Mouse (Mus musculus) thymus, adult 2 months (tissue): ENCODE measurements around the gene Meis1. TPM values are rescaled to one million over a fixed set of nuclear protein-coding genes. Genes with fewer than 3 reads are reported as not detected.

Source experiments
- DNase-seq: peaks from one replicate; pipeline ENCODE4 v3.0.0; 2021
- H3K27ac ChIP-seq: fragments of 200-500 bp; 2 replicates; pipeline ENCODE4 v1.5.1; 2012; ENCODE audit warnings: low read length, control low read depth; ENCODE audit not compliant: control insufficient read depth, insufficient read depth
- H3K27me3 ChIP-seq: fragments of 200-500 bp; 2 replicates; pipeline ENCODE4 v1.6.1; 2012; ENCODE audit warnings: mild to moderate bottlenecking, low read length, moderate library complexity, mixed read lengths; ENCODE audit not compliant: control insufficient read depth, insufficient read depth
- H3K36me3 ChIP-seq: fragments of 200-500 bp; 2 replicates; pipeline ENCODE4 v1.6.1; 2012; ENCODE audit warnings: mild to moderate bottlenecking, low read length, moderate library complexity; ENCODE audit not compliant: control insufficient read depth, insufficient read depth
- H3K4me1 ChIP-seq: fragments of 200-500 bp; replicated peaks from 2 replicates; pipeline ENCODE4 v1.6.1; 2012; ENCODE audit warnings: low read length; ENCODE audit not compliant: control insufficient read depth, insufficient read depth
- H3K4me3 ChIP-seq: fragments of 200-500 bp; 2 replicates; pipeline ENCODE4 v1.5.1; 2012; ENCODE audit warnings: mild to moderate bottlenecking, low read length, control low read depth, moderate library complexity; ENCODE audit not compliant: control insufficient read depth, insufficient read depth
- CTCF ChIP-seq: fragments of 200-500 bp; IDR thresholded peaks from 2 replicates; pipeline ENCODE4 v1.5.1; 2012; ENCODE audit warnings: mild to moderate bottlenecking, control low read depth, low read length, moderate library complexity, borderline replicate concordance; ENCODE audit not compliant: control insufficient read depth, poor library complexity, insufficient read depth; ENCODE audit errors: extremely low read depth
- POLR2A ChIP-seq: fragments of 200-500 bp; IDR thresholded peaks from 2 replicates; pipeline ENCODE4 v1.6.1; 2012; ENCODE audit warnings: mild to moderate bottlenecking, low read length, control low read depth, moderate library complexity; ENCODE audit not compliant: control insufficient read depth, poor library complexity, insufficient read depth; ENCODE audit errors: extremely low read depth
- WGBS: fragments of 180-500 bp; shearing (Covaris S2); methylation state at CpG from one replicate; pipeline ENCODE4 v1.1.7; 2018; 5-methylcytosine and 5-hydroxymethylcytosine counted together
- polyA plus RNA-seq: library from polyadenylated mRNA; depleted of rRNA; stranded (reverse); fragments of >200 nt; gene quantifications from 2 replicates; pipeline ENCODE4 v1.2.3, GENCODE M21; 2012

The Meis1 gene
- polyA plus RNA-seq, 1 experiment = 6.6 TPM

DNA sequence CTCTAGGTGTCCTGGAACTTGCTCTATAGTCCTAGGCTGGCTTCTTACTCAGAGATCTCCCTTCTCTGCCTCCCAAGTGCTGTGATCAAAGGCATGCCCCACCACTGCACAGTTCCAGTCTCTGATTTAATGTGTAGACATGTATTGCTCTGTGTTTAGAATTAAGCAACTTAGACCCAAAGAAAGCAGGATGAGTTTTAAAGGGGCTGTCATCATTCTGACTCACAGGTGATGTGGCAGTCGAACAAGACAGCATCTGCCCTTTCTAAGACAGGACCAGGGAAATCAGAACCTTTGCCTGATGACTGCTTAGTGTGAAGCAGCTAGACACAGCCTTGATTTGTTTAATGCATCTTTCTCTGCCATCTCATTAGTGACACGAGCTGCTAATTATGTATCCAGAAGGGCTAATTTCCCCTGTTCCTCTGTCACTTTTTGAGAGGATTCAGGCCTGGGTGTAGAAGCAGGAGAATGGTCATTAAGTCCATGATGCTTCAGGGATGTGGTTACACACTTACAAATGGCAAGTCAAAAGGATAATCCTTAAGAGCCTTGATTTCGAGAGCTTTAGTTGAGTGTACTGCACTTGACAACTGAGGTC, 99.5 kb downstream of the Meis1 start:
- H3K27ac ChIP-seq = no peak overlapping the region
- no peaks in the 10 kb centered on the region for H3K4me1 ChIP-seq
- no peak for DNase-seq
- H3K27me3 ChIP-seq = no peaks in the 10 kb centered on the region
- 88% methylated on average over 3 of the region's 3 CpGs for WGBS
- no peak overlapping the region for H3K4me3 ChIP-seq
- TF ChIP-seq CTCF = no peak
- no peak for TF ChIP-seq POLR2A
- no peaks in the 10 kb centered on the region for H3K36me3 ChIP-seq

GRCm38 (mm10) chr11:18917887-18918286, 100.9 kb downstream of the Meis1 start:
- no peaks in the 10 kb centered on the region for H3K4me1 ChIP-seq
- DNase-seq = no peak
- WGBS = 93% methylated on average over 5 of the region's 5 CpGs

GRCm38 (mm10) chr11:18913251-18913650, 105.5 kb downstream of the Meis1 start:
- no peaks in the 10 kb centered on the region for H3K4me1 ChIP-seq
- no peak overlapping the region for H3K27ac ChIP-seq
- H3K36me3 ChIP-seq = no peaks in the 10 kb centered on the region
- WGBS = 94% methylated on average over 1 of the region's 1 CpGs
- no peaks in the 10 kb centered on the region for H3K27me3 ChIP-seq
- H3K4me3 ChIP-seq = no peak overlapping the region
- DNase-seq = no peak
- TF ChIP-seq CTCF (no peak), POLR2A (no peak)

More at GRCm38 (mm10) chr11:18917887-18918286, 100.9 kb downstream of the Meis1 start:
- H3K27ac ChIP-seq = no peak overlapping the region
- TF ChIP-seq CTCF = no peak
- no peak for TF ChIP-seq POLR2A
- no peak overlapping the region for H3K4me3 ChIP-seq
- no peaks in the 10 kb centered on the region for H3K27me3 ChIP-seq
- H3K36me3 ChIP-seq = no peaks in the 10 kb centered on the region

GRCm38 (mm10) chr11:18912311-18913019, 106.3 kb downstream of the Meis1 start:
- DNase-seq = no peak
- Histone ChIP-seq H3K4me1 (no peaks in the 10 kb centered on the region), H3K27ac (no peak overlapping the region), H3K27me3 (no peaks in the 10 kb centered on the region), H3K4me3 (no peak overlapping the region), H3K36me3 (no peaks in the 10 kb centered on the region)
- WGBS = 95% methylated on average over 6 of the region's 6 CpGs
- TF ChIP-seq POLR2A (no peak), CTCF (no peak)

- H3K4me3 ChIP-seq = no peak overlapping the region
- H3K4me1 ChIP-seq = no peaks in the 10 kb centered on the region
- WGBS = 16% methylated on average over 3 of the region's 3 CpGs
- H3K27me3 ChIP-seq = no peaks in the 10 kb centered on the region
- TF ChIP-seq POLR2A (no peak), CTCF (no peak)
- no peak for DNase-seq
- no peak overlapping the region for H3K27ac ChIP-seq
- H3K36me3 ChIP-seq = no peaks in the 10 kb centered on the region
These were observed 111.9 kb downstream of the Meis1 start for GRCm38 (mm10) chr11:18906866-18907265.

GRCm38 (mm10) chr11:18905431-18905830, 113.4 kb downstream of the Meis1 start:
- Histone ChIP-seq H3K36me3 (no peaks in the 10 kb centered on the region), H3K27me3 (no peaks in the 10 kb centered on the region), H3K4me1 (no peaks in the 10 kb centered on the region), H3K4me3 (no peak overlapping the region), H3K27ac (no peak overlapping the region)
- WGBS = 92% methylated on average over 1 of the region's 1 CpGs
- DNase-seq = no peak
- TF ChIP-seq CTCF (no peak), POLR2A (no peak)

DNA sequence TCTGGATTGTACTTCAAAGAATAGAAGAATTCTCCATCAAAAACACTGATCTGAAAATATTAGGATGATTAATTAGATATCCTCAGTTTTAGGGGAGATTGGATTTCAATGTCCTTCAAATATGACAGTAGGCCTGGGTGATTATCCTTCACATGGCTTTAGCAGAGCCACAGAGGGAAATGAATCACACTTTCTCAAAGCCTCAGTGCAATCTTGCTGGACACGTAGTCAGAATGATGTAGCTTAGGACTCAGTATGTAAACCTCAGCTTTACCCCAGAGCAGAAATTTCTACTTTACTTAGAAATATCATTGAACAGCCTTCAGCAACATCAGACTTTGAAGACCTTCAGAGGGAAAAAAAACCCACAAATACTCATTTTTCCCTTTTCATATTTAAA, 113.9 kb downstream of the Meis1 start:
- no peaks in the 10 kb centered on the region for H3K4me1 ChIP-seq
- H3K27ac ChIP-seq = no peak overlapping the region
- 98% methylated on average over 1 of the region's 1 CpGs for WGBS
- H3K36me3 ChIP-seq = no peaks in the 10 kb centered on the region
- no peak overlapping the region for H3K4me3 ChIP-seq
- H3K27me3 ChIP-seq = no peaks in the 10 kb centered on the region
- no peak for DNase-seq
- TF ChIP-seq CTCF = no peak
- TF ChIP-seq POLR2A = no peak

- Histone ChIP-seq H3K4me3 (no peak overlapping the region), H3K27ac (no peak overlapping the region), H3K27me3 (no peaks in the 10 kb centered on the region), H3K36me3 (no peaks in the 10 kb centered on the region), H3K4me1 (no peaks in the 10 kb centered on the region)
- 93% methylated on average over 5 of the region's 5 CpGs for WGBS
- no peak for DNase-seq
- no peak for TF ChIP-seq POLR2A
- TF ChIP-seq CTCF = no peak
These were observed 114.5 kb downstream of the Meis1 start for GRCm38 (mm10) chr11:18904285-18904684.
